Mouse (Mus musculus): Measurements from ENCODE around the gene Tbc1d30. TPM values are rescaled to one million over a fixed set of nuclear protein-coding genes. Genes with fewer than 3 reads are reported as not detected.
A peak's percentile ranks its signal among the peaks of the same experiment; 100 is the strongest.

Gene Tbc1d30
- 16.2 and 18.2 TPM in 2 replicates for polyA plus RNA-seq (2015; fragmentation: Nextera tagmentation; extraction: Ambion mirVana)

DNA sequence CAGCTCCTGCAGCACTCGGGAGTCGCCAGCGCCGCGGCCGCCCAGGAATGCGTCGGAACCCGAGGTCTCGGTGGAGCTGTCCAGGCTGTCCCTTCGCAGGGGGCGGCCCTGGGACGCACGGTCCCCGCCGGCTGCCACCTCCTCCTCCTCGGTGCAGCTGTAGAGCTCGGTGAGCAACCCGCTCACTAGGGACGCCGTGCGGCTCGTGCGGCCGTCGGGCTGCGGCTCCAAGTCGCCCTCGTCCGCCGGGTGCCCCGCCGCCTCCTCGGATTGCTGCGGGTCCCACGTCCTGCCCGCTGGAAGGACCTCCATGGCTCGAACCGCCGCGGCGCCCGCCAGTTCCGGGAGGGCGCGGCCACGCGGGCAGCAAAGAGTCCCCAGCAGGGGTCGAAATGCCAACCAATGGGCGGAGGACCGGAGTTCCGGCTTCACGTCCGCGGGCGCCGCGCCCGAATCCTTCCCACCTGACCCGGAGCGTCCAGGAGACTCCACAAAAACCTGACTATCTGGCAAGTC lies at the start of gene Tbc1d30:
Gene Tbc1d30 (minus strand): TSS at position 213 of the 516 bp plus-strand sequence.
- 0% methylated on average over 49 of the region's 61 CpGs for WGBS
- Histone ChIP-seq H3K4me2 (peak within 1 kb of the TSS; percentile 86), H3K4me3 (replicated peaks) (peak within 1 kb of the TSS; percentile 46), H3K9me3 (replicated peaks) (no peaks in the 10 kb centered on the region), H3K36me3 (no peaks in the 10 kb centered on the region), H3K27me3 (replicated peaks) (peaks cover 41% of the 10 kb centered on the region), H3K9ac (replicated peaks) (peak within 1 kb of the TSS; percentile 39; the same call in 1 of the 2 replicates), H3K27ac (replicated peaks) (no peak within 1 kb of the TSS), H3K4me1 (peaks cover 15% of the 10 kb centered on the region)
- ATAC-seq (ENCODE audit: low FRiP score) = no peak

DNA sequence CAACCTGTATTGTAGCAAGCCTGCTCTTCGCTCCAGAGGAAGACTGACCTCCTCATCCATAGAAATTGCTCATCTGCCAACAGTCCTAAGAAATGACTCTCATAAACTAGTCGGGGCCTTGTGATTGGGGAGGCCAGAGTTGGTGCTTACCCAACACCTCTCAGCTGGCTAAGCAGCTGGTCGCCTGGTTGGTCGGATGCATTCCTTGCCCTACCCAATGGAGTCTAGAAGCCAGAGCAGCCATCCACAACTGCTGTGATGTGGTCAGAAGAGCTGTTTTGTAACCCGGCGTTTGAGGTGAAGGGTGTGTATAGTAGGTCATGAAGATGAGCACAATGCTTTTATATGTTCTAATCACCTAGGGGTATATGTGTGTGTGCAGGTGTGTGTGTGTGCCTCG lies 47.5 kb upstream of the Tbc1d30 start:
- H3K9ac ChIP-seq (replicated peaks) = no peak overlapping the region
- 90% methylated on average over 7 of the region's 7 CpGs for WGBS
- H3K9me3 ChIP-seq (replicated peaks) = no peaks in the 10 kb centered on the region
- 0 out of 2 replicates have a peak, but pooled peaks cover 4% of the 10 kb centered on the region for H3K4me1 ChIP-seq
- no peak overlapping the region for H3K4me3 ChIP-seq (replicated peaks)
- no peaks in the 10 kb centered on the region for H3K27me3 ChIP-seq (replicated peaks)
- H3K4me2 ChIP-seq = no peak overlapping the region
- peaks cover 36% of the 10 kb centered on the region for H3K36me3 ChIP-seq
- no peak for ATAC-seq (ENCODE audit: low FRiP score)
- no peak overlapping the region for H3K27ac ChIP-seq (replicated peaks)

DNA sequence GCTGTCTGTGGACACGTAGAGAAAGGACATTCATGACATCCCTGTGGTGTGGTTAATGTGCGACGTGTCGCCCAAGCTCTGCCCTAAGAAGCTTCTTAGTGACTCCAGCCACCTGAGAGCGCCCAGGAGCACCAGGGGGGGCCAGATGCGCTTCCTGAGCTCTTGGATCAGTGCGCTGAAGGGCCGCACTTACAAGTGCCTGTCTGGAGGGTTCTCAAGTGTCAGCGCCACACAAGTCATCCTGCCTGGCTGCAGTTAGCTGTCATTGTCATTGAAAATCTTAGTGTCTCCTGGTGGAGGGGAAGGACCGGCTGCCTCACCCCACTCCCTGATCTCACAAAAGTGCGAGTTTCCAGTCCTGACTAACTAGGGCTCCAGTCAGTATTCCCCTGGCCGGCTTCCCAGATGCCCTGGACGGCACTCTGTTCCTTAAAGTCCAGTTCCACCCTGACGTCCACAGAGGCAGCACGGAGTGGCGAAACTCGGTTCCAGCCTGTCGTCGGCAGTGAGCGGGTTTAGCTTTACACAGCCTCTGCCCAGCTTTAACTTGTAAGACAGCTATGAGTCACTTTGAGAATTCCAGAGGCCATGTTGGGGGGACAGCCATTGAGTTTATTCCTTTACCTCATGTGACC lies 44.6 kb upstream of the Tbc1d30 start:
- no peaks in the 10 kb centered on the region for H3K27me3 ChIP-seq (replicated peaks)
- no peak overlapping the region for H3K4me2 ChIP-seq
- 87% methylated on average over 20 of the region's 20 CpGs for WGBS
- no peak for ATAC-seq (ENCODE audit: low FRiP score)
- H3K9ac ChIP-seq (replicated peaks) = no peak overlapping the region
- H3K4me1 ChIP-seq = 0 out of 2 replicates have a peak, but pooled peaks cover 4% of the 10 kb centered on the region
- no peak overlapping the region for H3K4me3 ChIP-seq (replicated peaks)
- H3K27ac ChIP-seq (replicated peaks) = no peak overlapping the region
- peaks cover 65% of the 10 kb centered on the region for H3K36me3 ChIP-seq
- no peaks in the 10 kb centered on the region for H3K9me3 ChIP-seq (replicated peaks)

DNA sequence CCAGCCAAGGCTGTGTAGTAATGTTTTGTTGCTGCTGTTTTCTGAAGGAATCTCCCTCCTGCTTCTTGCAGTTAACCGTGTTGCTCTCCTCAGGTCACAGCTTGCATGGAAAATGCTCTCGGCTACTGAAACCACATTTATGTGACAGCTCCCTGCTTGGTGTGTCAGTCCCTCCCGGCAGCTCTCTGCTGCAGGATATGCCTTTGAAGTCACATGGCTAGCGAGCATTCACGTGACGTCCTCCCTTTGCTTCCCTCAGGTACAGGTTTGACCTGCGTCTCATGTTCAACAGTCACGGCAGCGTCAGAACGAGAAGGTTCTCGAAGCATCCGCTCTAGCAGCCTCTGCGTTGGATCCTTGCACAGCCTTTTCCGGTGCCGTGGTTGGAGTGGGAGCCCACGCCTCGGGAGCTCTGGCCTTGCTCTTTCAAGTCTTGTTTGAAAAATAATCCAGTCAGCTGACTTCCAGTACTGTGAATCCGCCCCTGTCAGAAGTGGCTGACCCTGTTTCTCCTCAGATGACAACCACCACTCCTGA lies 43.8 kb upstream of the Tbc1d30 start:
- Histone ChIP-seq H3K9me3 (replicated peaks) (no peaks in the 10 kb centered on the region), H3K36me3 (peaks cover 73% of the 10 kb centered on the region), H3K4me1 (0 out of 2 replicates have a peak, but pooled peaks cover 4% of the 10 kb centered on the region), H3K27ac (replicated peaks) (no peak overlapping the region), H3K9ac (replicated peaks) (no peak overlapping the region), H3K4me2 (no peak overlapping the region), H3K4me3 (replicated peaks) (no peak overlapping the region), H3K27me3 (replicated peaks) (no peaks in the 10 kb centered on the region)
- 91% methylated on average over 18 of the region's 18 CpGs for WGBS
- no peak for ATAC-seq (ENCODE audit: low FRiP score)

DNA sequence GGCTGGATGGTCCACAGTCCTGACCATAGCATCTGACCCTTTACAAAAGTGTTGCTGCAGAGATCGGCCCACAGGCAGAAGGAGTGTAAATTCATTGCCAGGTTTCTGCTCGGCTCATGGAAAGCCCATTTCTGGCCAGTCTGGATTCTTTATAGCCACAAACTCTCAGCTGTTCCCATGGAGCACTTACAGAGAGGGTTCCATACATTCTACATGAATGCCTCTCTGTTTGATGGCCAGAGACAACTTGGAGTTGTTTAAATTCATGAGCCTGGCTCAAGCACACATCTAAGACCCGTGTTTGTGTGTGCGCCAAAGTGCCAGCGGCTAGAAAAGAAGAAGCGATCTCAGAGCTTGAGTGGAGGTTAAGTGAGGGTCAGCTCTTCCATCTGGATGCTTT lies 43.2 kb upstream of the Tbc1d30 start:
- no peak overlapping the region for H3K4me3 ChIP-seq (replicated peaks)
- no peaks in the 10 kb centered on the region for H3K9me3 ChIP-seq (replicated peaks)
- H3K36me3 ChIP-seq = peaks cover 79% of the 10 kb centered on the region
- 0 out of 2 replicates have a peak overlapping the region, but pooled peaks have one; percentile 5 for H3K27ac ChIP-seq (replicated peaks)
- no peak overlapping the region for H3K9ac ChIP-seq (replicated peaks)
- ATAC-seq (ENCODE audit: low FRiP score) = no peak
- H3K4me2 ChIP-seq = no peak overlapping the region
- 76% methylated on average over 6 of the region's 6 CpGs for WGBS
- H3K27me3 ChIP-seq (replicated peaks) = no peaks in the 10 kb centered on the region
- 0 out of 2 replicates have a peak, but pooled peaks cover 4% of the 10 kb centered on the region for H3K4me1 ChIP-seq

DNA sequence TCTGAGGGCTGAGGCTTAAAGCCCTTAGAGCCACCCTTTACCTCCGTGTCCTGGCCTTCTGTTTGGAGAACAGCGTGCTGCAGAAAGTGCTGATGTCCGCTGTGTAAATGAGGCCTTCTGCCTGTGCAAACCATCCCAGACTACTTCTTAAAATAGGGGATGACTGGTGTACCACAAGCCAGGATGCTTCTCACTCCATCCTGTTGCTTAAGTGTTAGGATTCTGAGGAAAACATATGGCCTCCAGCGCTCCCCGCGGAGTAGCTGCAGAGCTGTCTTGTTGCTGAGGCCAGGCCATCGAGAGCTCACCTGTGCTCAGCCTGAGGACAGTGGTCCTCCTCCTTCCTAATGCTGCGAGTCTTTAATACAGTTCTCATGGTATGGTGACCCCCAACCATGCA lies 40.8 kb upstream of the Tbc1d30 start:
- H3K9me3 ChIP-seq (replicated peaks) = no peaks in the 10 kb centered on the region
- 98% methylated on average over 8 of the region's 8 CpGs for WGBS
- no peak overlapping the region for H3K4me3 ChIP-seq (replicated peaks)
- ATAC-seq (ENCODE audit: low FRiP score) = no peak
- H3K4me2 ChIP-seq = no peak overlapping the region
- H3K9ac ChIP-seq (replicated peaks) = no peak overlapping the region
- H3K27me3 ChIP-seq (replicated peaks) = no peaks in the 10 kb centered on the region
- H3K4me1 ChIP-seq = 0 out of 2 replicates have a peak, but pooled peaks cover 4% of the 10 kb centered on the region
- no peak overlapping the region for H3K27ac ChIP-seq (replicated peaks)
- H3K36me3 ChIP-seq = peaks cover 97% of the 10 kb centered on the region

DNA sequence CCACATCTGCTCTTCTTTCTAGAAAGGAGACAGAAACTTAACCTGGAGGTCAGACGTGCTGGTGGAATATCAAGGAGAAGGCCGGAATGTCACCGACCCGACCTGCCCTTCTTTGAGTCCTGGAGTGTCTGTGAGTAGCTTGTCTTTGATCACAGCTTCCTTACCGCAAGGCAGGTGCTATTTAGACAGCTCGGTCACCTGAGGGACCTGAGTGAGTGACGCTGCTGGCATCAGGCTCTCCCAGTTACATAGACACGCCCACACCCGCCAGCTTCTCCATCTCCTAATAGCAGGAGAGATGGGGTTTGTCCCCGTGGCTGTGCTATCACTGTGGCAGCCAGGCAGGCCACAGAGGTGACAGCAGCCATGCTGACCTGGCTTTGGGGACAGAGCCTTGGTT lies 39.5 kb upstream of the Tbc1d30 start:
- Histone ChIP-seq H3K9ac (replicated peaks) (no peak overlapping the region), H3K9me3 (replicated peaks) (no peaks in the 10 kb centered on the region), H3K4me3 (replicated peaks) (no peak overlapping the region), H3K36me3 (peaks cover 94% of the 10 kb centered on the region), H3K27me3 (replicated peaks) (no peaks in the 10 kb centered on the region), H3K4me1 (0 out of 2 replicates have a peak, but pooled peaks cover 4% of the 10 kb centered on the region), H3K27ac (replicated peaks) (no peak overlapping the region), H3K4me2 (no peak overlapping the region)
- WGBS = 84% methylated on average over 10 of the region's 10 CpGs
- ATAC-seq (ENCODE audit: low FRiP score) = no peak

DNA sequence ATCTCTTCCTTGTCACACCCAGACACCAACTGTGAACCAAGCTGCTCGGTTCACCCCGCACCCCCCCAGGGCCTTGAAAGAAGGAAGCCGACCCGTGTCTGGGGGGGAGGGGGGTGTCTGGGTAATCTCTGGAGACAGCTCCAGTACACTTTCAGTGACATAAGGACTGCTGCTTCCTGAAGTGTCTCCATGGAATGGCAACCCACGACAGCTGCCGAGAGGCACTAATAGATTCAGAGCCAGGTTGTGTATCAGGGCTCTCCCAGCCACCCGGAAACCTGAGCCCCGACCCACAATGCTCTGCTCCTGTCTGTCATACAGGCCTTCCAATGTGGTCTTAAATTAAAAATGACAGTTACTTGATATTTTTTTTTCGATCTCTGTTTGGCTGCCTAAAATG lies 35.3 kb upstream of the Tbc1d30 start:
- no peak overlapping the region for H3K27ac ChIP-seq (replicated peaks)

DNA sequence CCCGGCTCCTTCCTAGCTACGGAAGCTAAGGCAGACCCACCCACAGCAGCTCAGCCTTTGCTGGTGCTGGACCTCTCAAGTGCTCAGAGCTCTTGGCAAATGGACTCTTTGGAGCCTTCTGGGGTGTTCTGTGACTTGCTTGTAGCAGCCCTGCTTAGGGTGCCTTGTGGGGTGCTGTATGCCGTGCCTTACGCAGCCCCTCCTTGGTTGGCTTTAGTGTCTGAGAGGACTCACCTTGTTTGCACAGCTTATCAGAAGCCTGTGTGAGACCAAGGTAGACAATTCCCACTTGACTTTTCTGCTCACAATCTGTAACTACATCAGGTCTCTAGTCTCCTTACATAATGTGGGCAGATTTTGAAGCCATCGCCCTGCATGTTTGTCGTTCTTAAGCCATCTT lies 34.6 kb upstream of the Tbc1d30 start:
- H3K9me3 ChIP-seq (replicated peaks) = no peaks in the 10 kb centered on the region
- H3K27ac ChIP-seq (replicated peaks) = no peak overlapping the region
- peaks cover 91% of the 10 kb centered on the region for H3K36me3 ChIP-seq
- no peak overlapping the region for H3K9ac ChIP-seq (replicated peaks)
- ATAC-seq (ENCODE audit: low FRiP score) = no peak
- no peaks in the 10 kb centered on the region for H3K4me1 ChIP-seq
- 95% methylated on average over 6 of the region's 6 CpGs for WGBS
- no peak overlapping the region for H3K4me2 ChIP-seq
- H3K4me3 ChIP-seq (replicated peaks) = no peak overlapping the region
- no peaks in the 10 kb centered on the region for H3K27me3 ChIP-seq (replicated peaks)

More for the DNA sequence above, 35.3 kb upstream of the Tbc1d30 start:
- Histone ChIP-seq H3K36me3 (peaks cover 91% of the 10 kb centered on the region), H3K27me3 (replicated peaks) (no peaks in the 10 kb centered on the region), H3K9ac (replicated peaks) (no peak overlapping the region), H3K4me3 (replicated peaks) (no peak overlapping the region), H3K9me3 (replicated peaks) (no peaks in the 10 kb centered on the region), H3K4me1 (no peaks in the 10 kb centered on the region), H3K4me2 (no peak overlapping the region)
- 65% methylated on average over 9 of the region's 9 CpGs for WGBS
- no peak for ATAC-seq (ENCODE audit: low FRiP score)

DNA sequence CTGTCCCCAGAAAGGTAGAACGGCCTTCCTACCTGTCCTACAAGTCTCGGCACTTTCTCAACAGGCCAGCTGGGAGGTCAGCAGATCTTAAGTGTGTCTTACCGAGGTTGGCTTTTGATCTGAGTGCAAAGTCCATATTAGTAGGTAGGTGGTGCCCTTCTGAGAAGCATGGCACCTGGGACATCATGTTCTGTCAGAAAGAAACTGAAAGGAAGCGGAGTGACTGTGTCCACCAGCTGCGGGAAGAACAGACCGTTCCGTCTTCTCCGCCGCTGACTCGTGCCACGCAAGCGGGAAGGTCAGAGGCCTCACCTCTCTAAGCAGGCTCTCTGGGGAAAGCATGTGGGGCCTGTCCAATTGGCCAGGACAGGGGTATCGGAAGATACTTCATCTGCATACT lies 33.6 kb upstream of the Tbc1d30 start:
- Histone ChIP-seq H3K27me3 (replicated peaks) (no peaks in the 10 kb centered on the region), H3K4me2 (no peak overlapping the region), H3K9me3 (replicated peaks) (no peaks in the 10 kb centered on the region), H3K36me3 (peaks cover 88% of the 10 kb centered on the region), H3K4me1 (no peaks in the 10 kb centered on the region), H3K27ac (replicated peaks) (no peak overlapping the region), H3K4me3 (replicated peaks) (no peak overlapping the region), H3K9ac (replicated peaks) (no peak overlapping the region)
- WGBS = 93% methylated on average over 13 of the region's 13 CpGs
- ATAC-seq (ENCODE audit: low FRiP score) = no peak

DNA sequence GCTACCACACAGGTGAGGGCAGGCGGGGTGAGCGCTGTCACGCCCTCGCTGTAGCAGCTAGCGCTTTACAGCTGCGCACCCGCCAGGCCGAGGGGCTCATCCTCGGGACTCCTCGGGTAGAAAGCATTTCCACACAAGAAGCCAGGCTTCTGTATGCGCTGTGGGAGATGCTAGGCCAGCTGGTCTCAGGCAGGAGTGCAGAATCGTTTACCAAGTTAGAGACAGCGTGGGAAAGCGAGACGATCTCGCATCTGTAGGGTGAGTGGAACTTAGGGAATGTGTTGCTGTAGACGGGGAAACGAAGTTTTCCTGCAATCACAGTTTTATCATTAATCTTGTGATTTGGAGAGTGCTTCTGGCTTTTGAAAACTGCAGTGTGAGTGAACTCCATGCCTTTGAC lies 30.2 kb upstream of the Tbc1d30 start:
- no peak for ATAC-seq (ENCODE audit: low FRiP score)
- Histone ChIP-seq H3K4me3 (replicated peaks) (no peak overlapping the region), H3K9me3 (replicated peaks) (no peaks in the 10 kb centered on the region), H3K9ac (replicated peaks) (no peak overlapping the region), H3K36me3 (peaks cover 91% of the 10 kb centered on the region), H3K4me1 (no peaks in the 10 kb centered on the region), H3K27ac (replicated peaks) (no peak overlapping the region), H3K4me2 (no peak overlapping the region), H3K27me3 (replicated peaks) (no peaks in the 10 kb centered on the region)
- 93% methylated on average over 18 of the region's 18 CpGs for WGBS

DNA sequence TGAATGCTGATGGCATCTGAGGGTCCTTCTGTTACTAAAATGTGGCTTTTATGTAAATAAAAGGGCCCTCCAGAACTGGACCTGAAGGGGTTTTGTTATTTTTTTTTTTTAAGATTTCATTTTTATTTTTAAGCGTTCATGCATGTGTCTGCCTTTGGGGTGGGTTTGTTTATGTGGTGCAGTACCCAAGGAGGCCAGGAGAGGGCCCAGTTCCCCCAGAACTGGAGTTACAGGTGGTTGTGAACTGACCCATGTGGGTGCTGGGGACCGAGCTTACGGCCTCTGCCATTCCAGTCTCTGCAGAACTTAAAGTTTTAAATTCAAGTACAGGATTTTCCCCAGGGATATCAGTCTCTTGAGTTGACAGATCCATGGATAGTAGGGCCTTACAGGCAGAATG lies 28.3 kb upstream of the Tbc1d30 start:
- Histone ChIP-seq H3K4me1 (no peaks in the 10 kb centered on the region), H3K36me3 (peaks cover 92% of the 10 kb centered on the region)

More for the DNA sequence above, 28.3 kb upstream of the Tbc1d30 start:
- 99% methylated on average over 3 of the region's 3 CpGs for WGBS
- ATAC-seq (ENCODE audit: low FRiP score) = no peak
- Histone ChIP-seq H3K4me3 (replicated peaks) (no peak overlapping the region), H3K9ac (replicated peaks) (no peak overlapping the region), H3K9me3 (replicated peaks) (no peaks in the 10 kb centered on the region), H3K4me2 (no peak overlapping the region), H3K27ac (replicated peaks) (no peak overlapping the region), H3K27me3 (replicated peaks) (no peaks in the 10 kb centered on the region)

All from neural tube, embryonic 15.5 days (tissue).